Mouse (Mus musculus) ES-CJ7 (cell line): ENCODE data around the gene D17H6S53E.
"Not testable (repeated sequence)": the region's sequence is repeated elsewhere in the genome, so short reads cannot be mapped to it uniquely, and the experiment has no call there.

ENCODE experiments used
- DNase-seq: peaks from one replicate; pipeline ENCODE4 v3.0.0; 2011; ENCODE audit warnings: low read depth, low spot score

The D17H6S53E gene

DNA sequence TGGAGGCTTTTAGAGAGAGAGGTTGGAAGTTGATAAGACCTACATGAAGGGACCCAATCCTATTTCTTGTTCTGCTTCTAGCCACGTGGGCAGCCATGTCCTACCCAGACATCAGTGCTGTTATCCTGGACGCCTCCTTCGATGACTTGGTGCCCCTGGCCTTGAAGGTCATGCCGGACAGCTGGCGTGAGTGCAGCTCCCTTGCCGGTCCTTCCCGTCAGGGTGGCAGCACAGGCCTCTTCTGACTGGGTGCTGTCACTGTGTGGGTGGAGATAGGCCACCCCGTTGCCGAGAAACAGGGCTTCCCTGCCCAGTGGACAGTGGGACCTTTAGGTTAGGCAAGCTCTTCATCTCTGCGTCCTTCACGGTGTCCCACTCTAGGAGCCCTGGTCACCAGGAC, 25.0 kb upstream of the D17H6S53E start:
- DNase-seq = no peak

DNA sequence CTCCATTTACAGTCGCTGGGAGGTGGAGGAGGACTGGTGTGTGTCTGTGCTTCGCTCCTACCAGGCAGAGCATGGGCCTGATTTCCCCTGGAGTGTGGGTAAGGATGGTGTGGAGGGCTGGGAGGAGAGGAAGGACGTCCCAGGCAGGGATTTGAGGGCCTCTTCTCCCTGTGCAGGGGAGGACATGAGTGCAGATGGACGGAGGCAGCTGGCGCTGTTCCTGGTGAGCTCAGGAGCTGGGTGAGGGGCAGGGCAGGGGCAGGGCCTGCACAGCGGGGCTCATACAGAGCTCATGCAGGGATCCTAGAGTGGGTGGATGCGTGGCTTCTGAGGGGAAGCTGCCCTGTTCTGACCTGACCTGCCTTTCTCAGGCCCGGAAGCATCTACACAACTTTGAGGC, 23.9 kb upstream of the D17H6S53E start:
- DNase-seq = no peak

DNA sequence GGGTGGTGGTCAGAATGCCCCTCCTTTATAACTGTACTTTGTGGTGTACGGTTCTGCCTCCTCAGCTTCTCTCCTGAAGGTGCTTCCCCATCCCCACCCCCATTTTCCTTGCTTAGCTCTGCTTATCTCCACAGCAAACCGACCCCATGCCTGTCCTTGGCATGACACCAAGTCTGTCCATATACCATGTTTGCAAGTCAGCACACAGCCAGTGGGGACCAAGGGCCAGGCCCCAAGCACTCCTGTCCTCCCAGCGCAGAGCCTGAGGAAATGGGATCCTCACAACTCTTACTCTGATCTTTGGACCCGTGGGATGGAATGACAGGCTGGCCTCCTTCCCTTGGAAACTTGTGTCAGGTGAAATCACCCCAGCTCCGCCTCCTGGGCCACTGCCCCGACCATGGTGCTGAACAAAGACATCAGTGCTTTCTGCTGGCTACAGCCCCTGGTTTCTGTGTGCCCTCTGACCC, 22.9 kb upstream of the D17H6S53E start:
- DNase-seq = no peak

DNA sequence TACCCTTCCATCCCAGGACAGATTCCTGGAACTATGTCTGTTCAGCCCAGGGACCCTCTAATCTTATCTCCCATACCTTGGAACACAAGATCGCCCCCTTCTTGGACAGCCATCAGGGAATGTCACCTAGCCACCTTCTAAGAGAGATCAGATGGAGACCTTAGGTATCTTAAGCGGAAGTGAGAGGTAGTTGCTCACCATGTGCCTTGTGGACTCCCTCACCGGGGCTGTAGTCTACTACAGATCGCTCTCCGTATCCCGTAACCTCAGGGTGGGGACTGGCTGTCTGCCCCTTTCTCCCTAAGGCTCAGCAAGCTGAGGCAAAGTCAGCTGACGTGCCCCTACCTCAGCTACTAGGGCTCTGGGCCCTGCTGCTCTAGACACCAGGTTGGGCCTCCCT, 22.1 kb upstream of the D17H6S53E start:
- no peak for DNase-seq

DNA sequence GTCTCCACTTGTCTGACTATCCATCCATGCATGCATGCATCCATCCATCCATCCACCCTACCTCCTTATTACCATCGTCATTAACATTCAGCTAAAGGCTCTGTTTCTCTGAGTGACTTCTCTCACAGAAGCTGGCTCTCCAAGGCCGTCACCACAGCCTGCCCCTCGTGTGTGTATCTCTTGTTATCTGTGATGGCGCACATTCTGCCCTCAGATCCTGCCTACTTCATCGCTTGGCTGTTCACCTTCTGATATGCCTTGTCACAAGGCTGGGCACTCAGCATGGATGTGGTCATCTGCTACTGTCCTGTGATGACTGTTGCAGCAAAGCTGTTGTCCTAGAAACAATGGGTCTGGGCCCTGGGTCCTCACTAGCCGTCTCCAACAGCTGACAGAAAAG, 21.4 kb upstream of the D17H6S53E start:
- no peak for DNase-seq

DNA sequence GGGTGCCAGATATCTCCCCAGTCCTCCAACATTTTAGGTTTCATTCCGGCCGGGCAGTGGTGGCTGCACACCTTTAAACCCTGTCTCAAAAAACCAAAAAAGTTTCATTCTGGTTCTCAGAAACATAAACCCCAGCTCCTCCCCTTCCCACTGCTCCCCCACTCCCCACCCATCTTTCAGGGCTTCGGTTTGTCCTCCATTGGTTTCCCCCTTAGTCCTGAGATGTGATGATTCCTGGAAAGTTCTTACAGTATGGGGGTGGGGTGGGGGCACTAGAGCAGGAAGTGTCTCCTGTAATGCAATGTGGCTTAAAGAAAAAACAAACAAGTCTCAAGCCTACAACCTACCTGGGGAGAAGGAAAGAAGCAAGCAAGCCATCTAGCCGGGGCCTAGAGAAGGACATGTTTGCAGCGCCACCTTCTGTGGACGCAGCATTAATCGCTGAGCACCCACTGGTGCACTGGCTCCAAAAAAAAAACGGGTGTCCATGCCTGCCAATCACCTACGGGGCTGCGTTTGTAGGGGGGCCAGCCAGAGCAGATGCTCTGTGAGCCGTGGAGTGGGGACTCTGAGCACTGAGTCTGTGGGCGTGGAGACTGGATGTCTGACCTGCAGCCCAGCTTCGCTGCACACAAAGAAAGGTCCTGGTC, 20.3 kb upstream of the D17H6S53E start:
- peak; percentile 54 for DNase-seq

DNA sequence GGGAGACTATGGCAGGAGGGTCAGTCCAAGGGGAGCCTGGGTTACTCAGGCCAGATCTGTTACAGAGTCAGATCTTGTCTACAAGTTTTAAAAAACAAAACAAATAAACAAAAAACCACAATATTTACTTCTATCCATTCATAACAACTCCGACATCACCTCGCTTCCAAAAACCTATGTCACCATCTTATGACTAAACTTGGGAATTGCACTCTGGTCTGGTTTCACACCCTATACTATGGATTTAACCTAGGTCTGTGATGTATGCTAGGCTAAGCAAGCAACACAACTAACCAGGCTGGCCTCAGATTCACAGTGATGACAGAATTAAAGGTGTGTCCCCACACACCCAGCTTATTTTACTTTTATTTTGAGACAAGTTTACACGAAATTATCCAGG, 19.7 kb upstream of the D17H6S53E start:
- DNase-seq = no peak

DNA sequence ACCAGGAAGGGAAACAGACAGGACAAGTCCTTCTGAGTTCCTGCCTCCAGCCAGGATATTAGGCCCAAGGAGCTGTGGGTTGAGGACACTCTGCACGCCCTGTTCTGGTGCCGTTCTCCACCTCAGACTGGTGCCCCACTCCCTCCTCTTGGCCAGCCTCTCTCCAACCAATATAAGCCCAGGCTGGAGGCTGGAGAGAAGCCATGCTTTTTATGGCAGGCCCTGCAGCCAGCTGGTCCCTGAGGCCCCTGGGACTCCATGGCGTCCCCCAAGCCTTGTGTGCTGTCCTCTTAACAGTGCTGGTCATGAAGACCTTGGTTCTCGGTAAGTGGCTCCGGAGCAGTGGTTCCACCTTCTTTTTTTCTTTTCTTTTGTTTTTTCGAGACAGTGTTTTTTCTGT, 18.1 kb upstream of the D17H6S53E start, which contains the start of gene Ly6g5c:
TSS of gene Ly6g5c (plus strand) at position 183 of the 400 bp plus-strand sequence.
- no peak for DNase-seq

DNA sequence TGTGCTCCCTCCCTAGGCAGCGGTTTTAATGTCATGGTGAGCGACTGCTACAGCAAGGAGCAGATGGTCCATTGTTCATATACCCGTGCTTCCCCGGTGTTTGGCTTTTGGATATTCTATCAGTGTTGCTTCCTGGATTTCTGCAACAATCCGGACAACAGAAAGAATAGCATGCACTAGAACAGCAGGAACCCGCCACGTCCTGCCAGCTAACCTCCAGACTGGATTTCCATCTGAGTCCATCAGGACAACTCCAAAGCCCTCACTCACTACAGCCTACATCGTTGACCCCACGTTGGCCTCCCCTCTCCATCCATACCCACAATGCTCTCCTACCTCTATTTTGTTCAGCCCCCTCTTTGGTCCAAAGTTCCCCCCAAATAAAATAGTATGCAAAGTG, 14.4 kb upstream of the D17H6S53E start:
- no peak for DNase-seq

DNA sequence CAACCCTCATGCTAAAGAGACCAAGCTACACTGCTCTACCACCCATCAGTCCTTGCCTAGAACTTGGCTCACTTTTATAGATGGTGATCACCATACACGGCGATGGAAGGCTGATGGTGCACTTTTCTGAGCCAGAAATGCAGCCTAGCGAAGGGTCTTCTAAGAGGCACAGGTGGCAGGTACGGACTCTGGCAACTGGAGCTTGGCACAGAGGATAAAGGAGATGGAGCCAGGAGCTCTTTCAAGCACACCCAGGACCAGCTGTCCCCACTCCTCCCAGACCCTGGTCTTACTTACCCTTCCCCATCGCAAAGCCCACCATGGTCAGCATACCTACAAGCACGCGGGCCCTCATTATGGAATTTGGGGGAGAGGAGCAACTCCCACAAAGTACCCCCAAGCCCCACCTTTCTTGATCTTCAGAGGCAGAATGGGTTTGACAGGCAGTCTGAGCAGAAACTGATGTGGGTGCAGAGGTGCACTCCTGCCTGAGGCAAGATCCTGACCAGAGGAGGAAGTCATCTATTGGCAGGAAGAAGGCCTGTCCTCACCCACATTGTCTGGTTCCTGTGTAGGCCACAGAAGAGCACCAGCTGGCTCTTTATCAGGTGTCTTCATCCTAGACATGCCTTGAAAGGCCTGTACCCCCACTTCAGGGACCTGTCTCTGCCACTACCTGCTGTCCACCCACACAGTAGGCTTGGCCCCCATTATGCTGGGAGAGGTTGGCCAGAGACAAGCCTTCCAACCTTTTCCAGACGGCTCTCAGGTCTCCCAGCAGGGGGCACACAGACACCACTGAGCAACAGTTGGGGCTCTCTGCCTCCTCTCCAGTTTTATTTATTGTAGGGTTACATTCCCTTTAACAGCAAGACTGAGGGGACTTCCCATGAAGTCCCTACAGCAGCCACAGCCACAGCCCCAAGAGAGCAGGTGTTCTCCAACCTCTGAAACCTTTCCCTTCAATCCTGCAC, 10.8 kb upstream of the D17H6S53E start, which contains the start of gene Ly6g5b:
TSS of gene Ly6g5b (minus strand) at position 383 of the 974 bp plus-strand sequence.
- peak; percentile 34 for DNase-seq

DNA sequence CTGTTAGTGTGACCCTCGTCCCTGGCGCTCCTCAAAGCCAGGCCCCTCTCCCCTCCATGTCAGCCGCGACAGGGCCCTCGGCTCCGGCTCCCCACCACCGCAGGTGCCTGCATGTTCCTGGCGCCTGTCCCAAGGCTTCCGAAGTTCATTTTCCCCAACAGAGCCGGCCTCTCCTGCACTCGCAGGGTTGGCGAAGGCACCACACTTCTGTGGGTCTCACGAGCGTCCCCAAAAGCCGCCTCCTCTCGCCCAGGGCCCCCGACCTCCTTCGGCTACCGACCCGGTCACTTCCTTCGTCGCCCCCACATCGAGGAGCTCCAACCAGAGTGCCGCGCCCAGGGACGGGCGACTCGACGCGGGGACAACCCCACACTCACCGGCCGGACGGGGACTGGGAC, 5.4 kb upstream of the D17H6S53E start:
- no peak for DNase-seq

DNA sequence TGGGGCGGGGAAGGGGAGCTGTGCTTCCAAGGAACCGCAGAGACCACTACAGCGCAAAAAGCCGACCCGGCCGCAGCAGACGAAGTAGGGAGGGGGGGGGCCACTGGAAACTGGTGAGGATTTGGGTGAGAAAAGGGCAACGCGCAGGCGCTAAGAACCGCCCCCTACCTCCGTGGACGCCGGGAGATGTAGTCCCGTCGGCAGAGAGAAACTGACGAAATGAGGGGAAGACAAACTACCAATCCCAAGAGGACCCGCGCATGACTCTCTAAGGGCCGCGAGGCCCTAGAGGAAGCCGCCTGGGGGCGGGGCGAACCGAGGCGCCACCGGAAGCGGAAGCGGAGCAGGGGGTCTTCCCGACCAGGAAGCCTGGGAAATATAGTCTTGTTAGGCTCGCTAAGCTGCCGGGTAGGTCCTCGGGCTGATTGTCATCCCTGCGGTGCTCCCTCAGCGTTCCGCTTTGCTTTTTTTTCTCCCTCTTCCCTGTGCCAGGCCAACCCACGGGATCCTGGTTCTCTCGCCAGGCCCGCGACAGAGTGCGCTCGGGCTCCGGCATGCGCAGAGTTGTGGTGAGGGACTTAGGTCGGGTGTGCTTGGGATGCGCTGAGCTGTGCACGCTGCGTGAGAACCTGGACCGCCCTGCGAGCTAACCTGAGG, 4.9 kb upstream of the D17H6S53E start, which contains the start of gene Gpank1:
TSS of gene Gpank1 (plus strand) at position 313 of the 657 bp plus-strand sequence.
- DNase-seq = peak; percentile 99

DNA sequence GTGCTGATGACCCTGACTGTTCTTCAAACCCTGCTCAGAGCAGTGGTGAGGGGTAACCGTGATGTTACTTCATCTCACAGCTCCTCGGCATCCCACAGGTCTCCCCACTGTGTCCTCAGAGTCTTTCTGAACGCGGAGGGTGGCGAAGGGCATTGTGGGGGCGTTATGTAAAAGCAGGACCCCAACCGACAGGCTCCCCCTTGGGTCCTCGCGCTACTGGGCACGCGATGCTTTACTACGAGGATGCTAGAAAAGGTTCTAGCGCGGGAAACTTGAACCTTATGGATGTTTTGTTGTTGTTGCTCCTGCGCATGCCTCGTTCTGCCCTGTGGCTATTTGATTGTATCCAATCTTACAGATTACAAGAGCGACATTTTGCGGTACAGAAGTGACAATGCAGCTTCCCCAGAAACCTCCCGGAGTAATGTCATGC, 4.3 kb upstream of the D17H6S53E start, which contains the start of gene Csnk2b:
TSS of gene Csnk2b (minus strand) at position 183 of the 433 bp plus-strand sequence.
- DNase-seq = peak; percentile 78

DNA sequence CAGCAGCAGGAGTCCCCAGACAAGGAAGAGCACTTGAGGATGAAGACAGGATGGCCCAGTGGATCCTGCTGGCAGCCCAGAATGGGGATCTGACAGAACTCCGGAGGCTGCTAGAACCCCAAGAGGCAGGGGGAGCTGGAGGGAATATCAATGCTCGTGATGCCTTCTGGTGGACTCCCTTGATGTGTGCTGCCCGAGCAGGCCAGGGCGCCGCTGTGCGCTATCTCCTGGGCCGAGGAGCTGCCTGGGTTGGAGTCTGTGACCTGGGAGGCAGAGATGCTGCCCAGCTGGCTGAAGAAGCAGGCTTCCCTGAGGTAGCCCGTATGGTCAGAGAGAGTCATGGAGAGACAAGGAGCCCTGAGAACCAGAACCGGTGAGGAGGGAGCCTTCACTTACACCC, 2.9 kb upstream of the D17H6S53E start:
- not testable (repeated sequence) for DNase-seq

DNA sequence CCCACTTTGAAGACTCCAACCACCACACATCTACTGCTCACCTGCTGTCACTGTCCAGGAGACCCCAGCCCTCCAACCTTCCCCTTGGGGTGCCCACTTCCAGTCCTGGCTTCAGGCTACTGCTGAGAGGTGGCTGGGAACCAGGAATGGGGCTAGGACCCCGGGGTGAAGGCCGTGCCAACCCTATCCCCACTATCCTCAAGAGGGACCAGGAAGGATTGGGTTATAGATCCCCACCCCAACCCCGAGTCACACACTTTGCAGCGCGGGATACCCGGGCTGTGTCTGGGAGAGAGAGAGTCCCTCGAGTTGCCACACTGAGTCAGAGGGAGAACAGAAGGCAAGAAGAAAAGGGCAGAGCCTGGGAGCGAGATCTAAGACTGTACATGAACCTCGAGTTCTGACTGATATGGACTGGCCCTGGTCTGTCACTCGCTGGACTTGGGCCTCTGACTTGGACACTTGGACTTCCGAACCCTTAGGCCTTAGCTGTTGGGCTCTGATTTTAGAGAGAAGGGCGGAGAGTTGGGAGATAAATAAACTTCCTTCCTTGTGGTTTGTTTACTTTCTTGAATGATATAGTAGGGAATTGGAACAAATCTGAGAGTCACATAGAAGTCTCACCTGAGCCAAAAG, 1.8 kb upstream of the D17H6S53E start:
- DNase-seq = not testable (repeated sequence)

DNA sequence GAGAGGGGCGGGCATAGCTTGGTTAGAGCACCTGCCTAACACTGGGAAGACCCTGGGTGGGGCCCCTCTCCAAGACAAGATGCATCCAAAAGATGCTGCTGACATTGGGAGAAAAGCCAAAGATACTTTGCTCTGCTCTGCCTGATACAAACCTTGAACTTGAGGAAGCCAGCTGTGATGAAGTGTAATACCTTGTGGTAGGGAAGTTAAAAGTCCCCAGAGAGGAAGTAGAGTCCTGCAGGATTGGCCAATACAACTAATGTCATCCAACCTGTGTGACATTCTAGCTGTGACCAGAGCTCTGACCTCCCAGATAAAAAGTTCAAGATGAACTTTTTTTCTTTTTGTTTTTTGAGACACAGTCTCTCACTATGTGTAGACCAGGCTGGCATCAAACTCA, 1.1 kb upstream of the D17H6S53E start:
- DNase-seq = no peak

DNA sequence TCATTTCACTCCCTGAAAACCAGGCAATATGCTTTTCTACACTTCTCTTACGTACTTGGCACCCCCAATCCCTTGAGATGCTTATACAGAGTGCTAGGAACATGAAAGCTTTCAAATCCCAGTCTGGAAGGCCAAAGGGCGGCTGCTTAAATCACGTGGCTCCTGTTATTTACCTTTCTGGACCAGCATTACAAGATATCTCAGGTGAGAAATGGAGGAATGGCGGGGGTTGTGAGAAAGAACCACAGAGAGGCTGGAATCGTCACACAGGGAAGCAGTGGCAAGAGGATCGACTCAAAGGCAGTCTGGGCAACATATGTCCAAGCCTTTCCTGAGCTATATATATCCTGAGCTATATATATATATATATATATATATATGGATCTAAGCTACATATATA, 595 bp upstream of the D17H6S53E start:
- DNase-seq = no peak

DNA sequence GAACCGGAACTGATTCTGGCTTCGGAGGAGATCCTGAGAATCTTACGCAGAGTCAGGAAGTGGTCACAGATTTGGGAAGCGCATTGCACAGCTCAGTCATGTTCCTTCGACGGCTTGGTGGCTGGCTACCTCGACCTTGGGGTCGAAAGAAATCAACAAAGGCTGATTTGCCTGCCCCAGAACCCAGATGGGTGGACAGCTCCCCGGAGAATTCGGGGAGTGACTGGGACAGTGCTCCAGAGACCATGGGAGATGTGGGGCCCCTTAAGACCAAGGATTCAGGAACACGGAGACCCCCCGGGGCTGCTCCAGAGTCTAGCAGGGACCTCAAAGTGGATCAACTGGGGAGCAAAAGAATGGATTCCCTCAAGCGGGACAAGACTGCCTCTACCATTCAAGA, 844 bp downstream of the D17H6S53E start:
- DNase-seq = no peak

DNA sequence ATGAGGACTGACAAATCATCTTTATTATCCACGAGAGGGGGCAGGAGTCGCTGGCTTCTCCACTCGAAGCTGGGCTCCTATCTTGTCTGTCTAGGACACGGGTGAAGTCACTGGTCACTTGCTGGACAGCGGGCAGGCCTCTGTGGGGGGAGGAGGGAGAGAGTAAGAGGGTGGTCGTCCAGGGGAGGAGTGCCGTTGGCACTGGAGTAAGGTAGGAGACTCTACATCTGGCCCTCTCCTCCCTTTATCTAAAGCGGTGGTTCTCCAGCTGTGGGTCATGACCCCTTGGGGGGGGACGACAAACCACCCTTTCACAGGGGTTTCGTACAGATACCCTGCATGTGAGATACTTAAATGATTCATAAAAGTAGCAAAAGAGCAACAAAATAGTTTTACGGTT, 2.8 kb downstream of the D17H6S53E start:
- DNase-seq = no peak

DNA sequence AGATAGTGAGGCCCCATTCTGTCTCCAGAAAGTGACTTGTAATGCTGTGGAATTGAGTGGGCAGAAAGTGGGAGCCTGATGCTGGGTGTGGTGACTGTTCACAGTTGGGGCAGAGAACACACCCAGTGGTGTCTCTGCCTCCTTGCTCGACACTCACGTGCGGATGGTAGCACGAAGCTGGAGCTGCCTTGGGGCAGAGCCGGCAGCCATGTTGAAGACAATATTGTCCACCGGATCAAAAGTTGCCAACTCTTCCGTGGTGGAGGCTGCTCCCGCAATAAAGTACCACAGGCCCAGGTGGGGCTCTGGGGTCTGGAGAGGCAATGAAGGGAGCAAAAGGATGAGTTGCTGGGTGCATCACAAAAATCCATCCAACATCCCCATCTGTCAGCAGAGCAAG, 4.9 kb downstream of the D17H6S53E start:
- no peak for DNase-seq

DNA sequence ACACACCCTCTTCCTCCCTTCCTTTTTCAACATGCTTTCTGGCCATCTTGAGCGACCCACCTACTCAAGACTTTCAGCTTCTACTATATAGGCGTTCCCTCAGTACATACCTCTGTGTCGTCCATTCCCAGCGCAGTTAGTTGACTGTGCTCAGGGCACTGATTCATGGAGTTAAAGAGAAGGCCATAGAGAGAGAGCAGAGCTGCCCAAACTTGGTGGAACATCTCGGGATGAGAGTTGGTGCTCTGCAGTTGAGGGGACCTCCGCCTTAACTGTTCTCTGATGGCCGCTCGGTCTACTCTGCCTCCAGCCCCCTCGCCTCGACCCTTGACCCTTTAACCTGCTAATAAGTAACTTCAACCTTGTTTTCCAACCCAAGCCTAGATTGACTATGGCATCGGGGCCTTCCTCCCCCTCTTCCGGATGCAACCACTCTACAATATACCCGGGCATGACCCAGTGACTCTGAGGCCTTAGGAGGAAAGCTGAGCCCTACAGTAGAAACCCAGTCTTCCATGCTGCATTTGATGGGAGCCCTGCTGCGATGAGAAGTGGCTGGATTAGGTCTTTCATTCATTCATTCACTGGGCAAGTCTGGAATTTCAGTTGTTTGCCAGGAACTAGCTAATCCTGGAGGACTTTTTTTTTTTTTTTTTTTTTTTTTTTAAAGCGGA, 5.5 kb downstream of the D17H6S53E start, which contains the start of gene Apom:
TSS of gene Apom (minus strand) at position 551 of the 674 bp plus-strand sequence.
- no peak for DNase-seq
